Mouse (Mus musculus): Measurements from ENCODE around the gene Dusp15.

Gene Dusp15

DNA sequence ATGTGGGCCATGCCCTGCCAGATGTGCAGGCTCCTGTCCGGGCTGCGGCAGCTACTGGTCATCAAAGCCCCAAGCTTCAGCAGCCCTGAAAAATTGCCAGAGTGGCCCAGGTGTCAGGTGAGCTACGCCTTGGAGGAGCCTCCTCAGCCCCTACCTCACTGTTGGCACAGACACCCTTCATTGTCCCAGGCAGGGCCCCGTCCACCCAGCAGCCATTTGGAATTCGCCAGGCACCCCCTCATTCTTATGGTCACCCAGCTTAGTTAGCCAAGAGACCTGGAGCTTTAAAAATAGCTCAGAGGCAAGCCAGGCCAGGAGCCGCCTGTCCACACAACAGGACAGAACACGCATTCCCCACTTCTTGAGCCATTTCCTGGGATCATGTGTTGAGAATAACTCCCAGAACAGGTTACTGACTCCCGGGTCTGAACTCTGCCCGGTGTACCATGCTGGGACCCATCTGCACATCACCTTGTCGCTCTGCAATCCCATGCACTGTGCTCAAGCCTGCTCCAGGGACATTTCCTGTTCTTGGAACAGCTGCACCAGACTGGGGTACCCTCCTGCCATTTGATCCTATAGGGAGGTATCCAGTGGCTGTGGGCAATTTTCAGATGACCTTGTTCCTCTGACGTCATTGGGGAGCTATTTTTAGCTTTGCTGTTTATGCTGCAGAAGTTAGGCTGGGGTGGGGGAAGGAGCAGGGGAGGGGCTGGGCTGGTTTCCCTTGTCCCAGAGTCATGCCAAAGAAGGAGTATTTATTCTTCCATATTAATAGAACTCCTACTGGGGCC, 46.3 kb downstream of the Dusp15 start:
- DNase-seq (ENCODE audit: low spot score): peak; percentile 50

DNA sequence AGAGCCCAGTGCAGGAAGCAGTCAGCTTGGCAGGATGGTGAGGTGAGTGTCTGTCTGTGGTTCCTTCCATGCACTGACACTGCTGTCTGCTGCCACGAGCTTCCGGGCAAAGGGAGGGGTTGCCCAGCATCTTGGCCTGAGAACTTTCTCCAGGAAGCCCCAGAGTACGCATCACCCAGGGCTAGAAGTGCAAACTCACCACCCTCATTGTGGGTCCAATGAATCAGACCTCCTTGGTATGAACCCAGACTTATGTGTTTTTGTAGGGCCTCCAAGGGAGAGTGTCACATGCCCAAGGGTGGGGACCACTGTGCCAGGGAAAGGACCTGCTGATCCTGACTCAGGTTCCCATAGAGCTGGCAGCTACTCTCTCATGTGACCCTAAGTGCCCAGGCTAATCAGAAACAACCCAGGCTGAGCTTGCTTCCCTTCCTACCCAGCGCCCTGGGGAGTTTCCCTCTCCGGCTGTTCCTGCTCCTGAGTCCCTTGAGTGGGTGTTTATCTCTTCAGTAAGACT, 47.3 kb downstream of the Dusp15 start:
- no peak for DNase-seq (ENCODE audit: low spot score)

DNA sequence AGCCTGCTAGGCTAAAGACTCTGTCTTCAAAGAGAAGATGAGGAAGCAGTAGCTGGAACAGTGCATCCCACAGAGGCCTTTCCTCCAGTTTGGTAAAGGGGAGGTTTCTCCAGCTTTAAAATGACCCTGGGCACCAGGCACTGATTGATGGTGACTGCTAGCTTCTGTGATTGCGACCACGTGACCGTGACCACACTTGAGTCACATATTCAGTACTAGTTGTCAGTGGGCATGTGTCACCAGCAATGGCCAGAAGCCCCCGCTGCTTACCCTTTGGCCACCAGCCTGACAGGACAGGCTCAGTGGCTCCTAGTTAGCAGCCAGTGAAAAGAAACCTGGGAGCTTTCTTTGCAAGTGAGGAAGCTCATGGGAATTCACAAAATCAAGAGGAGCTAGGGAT, 47.9 kb downstream of the Dusp15 start:
- no peak for DNase-seq (ENCODE audit: low spot score)

DNA sequence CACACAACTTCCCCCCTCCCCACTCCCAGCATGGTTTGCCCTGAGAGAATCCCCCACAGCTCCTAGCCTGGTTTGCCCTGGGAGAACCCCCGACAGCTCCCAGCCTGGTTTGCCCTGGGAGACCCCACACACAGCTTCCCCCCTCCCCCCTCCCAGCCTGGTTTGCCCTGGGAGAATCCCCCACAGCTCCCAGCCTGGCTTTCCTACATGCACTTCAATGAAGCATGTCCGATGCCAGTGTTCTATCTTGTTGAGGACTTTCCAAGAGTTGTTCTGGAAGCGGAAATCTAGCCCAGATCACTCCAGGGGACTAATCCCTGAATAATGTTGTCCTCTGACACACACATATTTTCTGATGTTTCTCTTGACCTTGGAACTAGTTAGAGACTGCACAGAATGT, 48.8 kb downstream of the Dusp15 start:
- no peak for DNase-seq (ENCODE audit: low spot score)

DNA sequence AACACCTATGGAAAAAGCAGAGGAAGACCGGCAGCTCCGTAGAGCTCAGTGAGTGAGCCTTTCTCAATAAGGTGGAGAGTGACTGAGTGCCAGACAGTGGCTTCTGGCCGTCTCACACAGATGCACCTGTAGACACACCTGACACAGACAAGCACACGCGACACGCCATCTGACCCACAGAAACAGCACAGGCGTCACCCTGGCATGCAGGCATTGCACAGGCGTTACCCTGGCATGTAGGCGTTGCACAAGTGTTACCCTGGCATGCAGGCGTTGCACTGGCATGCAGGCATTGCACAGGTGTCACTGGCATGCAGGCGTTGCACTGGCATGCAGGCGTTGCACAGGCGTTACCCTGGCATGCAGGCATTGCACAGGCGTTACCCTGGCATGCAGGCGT, 50.2 kb downstream of the Dusp15 start:
- DNase-seq (ENCODE audit: low spot score): no peak

DNA sequence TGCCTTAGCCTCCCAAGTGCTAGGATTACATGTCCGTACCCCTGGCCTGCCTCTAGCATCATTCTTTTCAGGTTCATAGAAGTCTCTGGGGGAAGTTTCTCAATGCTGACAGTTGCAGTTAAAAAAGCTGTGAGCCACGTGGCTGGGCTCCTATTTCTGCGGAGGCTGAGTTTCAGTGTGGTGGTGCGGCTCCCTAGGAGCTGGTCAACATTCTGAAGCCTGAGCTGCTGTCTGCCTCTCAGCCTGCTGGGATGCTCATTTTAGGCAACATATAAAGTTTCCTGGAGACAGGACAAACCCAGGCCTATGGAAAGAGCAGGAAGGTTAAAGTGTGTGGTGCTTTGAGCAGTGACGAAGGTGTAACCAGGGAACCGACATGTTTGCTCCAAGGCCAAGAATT, 52.5 kb downstream of the Dusp15 start:
- no peak for DNase-seq (ENCODE audit: low spot score)

DNA sequence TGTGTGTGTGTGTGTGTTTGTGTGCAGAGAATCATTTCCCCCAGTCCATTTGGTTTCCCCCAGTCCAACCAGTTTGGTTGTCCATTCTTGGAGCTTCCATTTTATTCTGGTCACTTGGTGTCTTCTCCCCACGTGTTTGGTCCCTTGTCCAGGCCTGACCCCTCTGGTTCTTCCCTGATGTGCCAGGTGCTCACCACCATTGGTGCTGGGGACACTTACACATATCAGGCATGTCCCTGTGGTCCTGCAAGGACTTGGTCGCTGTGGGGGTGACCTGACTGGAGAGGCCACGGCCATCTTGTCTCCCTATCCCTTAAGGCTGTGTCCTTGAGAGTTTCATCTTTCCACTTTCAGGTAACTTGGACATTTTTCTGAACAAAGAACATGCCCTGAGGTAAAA, 54.6 kb downstream of the Dusp15 start:
- DNase-seq (ENCODE audit: low spot score): no peak

DNA sequence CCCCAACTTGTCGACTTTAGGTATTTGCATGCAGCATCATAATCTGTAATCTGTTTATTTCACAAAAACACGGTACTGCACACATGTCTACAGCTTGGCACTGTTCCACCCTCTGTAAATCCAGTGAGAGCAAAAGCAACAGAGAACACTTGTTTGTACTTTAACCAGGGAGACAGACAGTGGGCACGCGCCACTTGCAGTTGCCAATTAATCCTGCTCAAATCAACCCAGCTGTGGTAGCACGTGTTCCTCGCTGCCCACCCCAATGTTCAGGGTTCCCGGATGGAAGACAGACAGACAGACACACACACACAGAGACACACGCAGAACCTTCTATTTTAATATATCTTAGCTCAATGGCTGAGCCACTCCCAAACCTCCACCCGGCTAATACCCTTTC, 55.7 kb downstream of the Dusp15 start:
- no peak for DNase-seq (ENCODE audit: low spot score)

Measured in embryo, embryonic 10.5 days (tissue).